Mouse (Mus musculus): ENCODE results near the gene Mcoln2.

Gene Mcoln2

DNA sequence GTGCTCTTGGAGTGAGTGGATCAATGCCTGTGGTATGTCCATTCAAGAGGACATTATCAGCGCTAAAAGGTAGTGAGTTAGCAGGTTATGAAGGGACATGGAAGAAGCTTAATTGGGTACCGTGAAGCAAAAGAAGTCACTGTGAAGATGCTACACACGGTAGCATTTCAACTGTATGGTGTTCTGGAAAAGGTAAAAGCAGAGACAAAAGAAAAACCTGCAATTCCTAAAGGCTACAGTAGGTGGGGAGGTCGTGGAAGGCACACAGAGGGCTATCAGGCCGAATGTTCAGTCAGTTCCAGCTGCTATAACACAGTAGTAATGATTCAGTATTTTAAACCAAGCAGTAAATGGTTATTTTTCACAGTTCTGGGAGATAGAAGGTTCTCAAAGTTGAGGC lies 4.1 kb upstream of the Mcoln2 start:
- DNase-seq (ENCODE audit: low spot score in 2 of 2) = no peak

DNA sequence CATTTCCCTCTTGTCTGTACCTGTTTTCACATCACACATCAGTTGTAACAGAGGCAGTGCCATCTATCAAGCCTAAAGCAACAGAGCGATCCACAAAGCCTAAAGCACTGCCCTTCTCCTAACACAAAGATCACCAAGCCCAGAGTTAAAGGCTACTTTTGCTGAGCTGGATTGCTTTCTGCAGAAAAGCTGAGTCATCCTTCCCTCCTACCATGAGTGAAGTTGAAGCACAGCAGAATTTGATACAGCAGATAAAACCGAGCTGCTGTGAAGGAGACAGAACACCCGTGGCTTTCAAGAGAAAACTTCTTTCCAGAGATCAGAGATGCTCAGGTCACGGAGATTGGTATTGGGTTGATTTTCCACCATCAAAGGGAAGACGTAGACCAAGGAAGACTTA lies 3.5 kb upstream of the Mcoln2 start:
- DNase-seq (ENCODE audit: low spot score in 2 of 2) = no peak

DNA sequence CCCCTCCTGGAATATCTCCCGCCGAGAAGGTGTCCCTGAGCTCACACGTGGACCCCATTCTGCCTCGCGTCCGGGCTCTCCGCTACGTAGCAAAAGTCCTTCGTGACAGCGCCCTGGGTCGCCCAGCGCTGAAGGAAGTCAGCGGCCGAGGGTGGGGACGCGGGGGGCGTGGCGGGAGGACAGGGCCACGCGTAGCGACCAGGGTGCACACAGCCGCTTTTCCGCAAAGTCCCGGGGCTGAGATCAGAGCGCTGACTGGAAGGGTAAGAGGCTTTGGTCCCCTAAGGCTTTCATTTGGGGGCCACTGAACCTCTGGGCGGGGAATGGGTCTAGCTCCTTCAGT lies 396 bp downstream of the Mcoln2 start:
- peak; percentile 27 to 35 for DNase-seq (ENCODE audit: low spot score in 2 of 2)

GRCm38 (mm10) chr3:146150560-146150959 lies 927 bp downstream of the Mcoln2 start:
- DNase-seq (ENCODE audit: low spot score in 2 of 2) = no peak

GRCm38 (mm10) chr3:146151328-146151727 lies 1.7 kb downstream of the Mcoln2 start:
- no peak for DNase-seq (ENCODE audit: low spot score in 2 of 2)

DNA sequence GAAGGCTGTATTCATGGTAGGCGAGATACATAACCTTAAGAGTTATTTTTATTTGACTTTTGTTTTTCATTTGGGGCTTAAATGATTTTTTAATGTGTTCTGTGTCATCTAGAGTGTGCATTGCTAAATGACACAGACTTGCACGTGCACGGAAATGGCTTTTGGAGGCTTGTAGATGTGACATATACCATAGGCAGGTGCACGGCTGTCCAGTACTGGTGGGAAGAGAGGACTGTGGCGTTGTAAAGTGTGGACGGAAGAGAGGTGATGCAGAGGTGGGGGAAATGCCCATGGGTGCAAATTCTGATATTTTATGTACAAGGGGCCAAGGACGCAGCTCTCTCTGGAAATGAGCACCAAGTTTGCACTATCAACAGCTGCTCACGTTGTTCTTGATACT lies 2.1 kb downstream of the Mcoln2 start:
- DNase-seq (ENCODE audit: low spot score in 2 of 2) = no peak

DNA sequence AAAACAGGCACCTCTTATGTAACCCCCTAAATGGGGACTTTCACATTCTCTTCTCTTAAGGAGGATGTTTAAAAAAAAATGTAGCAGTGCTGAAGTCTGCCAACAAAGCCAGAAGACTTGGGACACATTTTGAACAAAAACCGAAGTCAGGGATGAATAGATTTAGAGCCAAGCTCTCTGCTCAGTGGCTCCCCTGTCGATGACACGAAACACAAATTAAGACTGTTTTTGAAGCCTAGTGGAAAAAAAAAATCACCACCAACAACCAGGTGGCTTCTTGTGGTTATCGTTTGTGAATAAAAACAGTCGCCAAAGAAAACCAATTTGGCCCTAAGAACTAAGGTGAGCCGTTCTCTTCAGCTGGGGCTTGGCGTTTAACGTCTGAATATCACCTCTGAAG lies 2.7 kb downstream of the Mcoln2 start:
- DNase-seq (ENCODE audit: low spot score in 2 of 2) = no peak

GRCm38 (mm10) chr3:146152913-146153312 lies 3.3 kb downstream of the Mcoln2 start:
- DNase-seq (ENCODE audit: low spot score in 2 of 2) = no peak

- DNase-seq (ENCODE audit: low spot score in 2 of 2) = no peak
These were observed 4.4 kb downstream of the Mcoln2 start for GRCm38 (mm10) chr3:146153862-146154611.

- no peak for DNase-seq (ENCODE audit: low spot score in 2 of 2)
These were observed 6.3 kb downstream of the Mcoln2 start for GRCm38 (mm10) chr3:146155628-146156576.

DNA sequence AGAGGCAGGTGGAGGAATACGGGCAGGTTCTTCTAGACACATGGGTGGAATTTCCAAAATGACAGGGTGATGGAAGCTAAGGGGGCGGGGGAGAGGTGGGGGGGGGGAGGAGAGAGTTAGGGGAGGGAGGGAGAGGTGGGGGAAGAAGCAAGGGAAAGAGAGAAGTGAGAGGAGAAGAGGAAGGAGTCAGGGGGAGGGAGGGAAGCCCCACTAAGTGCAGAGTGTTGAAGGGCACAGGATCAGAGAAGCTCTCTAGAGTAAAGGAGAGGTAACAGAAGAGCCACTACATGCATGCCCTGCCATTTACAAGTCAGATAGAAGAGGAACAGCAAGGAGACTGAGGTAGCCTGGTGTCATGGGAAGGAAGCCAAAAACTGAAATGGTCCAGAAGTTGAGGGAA lies 7.2 kb downstream of the Mcoln2 start:
- DNase-seq (ENCODE audit: low spot score in 2 of 2) = no peak

DNA sequence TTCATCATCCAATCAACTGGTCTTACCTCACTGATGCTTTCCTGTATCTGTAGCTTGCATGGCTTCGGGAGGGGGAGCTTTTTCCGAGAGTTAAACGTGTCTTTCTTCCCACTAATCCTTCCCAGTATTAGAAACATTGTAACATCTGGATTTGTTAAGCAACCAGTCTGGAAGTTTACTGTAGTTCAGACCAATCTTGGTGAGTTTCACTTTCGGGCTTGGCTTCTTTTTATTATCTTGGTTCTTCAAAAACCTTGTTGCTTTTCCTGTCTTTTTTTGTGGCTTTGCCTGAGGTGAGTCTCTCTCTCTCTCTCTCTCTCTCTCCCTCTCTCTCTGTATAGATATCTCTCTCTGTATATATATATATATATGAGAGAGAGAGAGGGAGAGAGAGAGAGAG lies 8.4 kb downstream of the Mcoln2 start:
- no peak for DNase-seq (ENCODE audit: low spot score in 2 of 2)

DNA sequence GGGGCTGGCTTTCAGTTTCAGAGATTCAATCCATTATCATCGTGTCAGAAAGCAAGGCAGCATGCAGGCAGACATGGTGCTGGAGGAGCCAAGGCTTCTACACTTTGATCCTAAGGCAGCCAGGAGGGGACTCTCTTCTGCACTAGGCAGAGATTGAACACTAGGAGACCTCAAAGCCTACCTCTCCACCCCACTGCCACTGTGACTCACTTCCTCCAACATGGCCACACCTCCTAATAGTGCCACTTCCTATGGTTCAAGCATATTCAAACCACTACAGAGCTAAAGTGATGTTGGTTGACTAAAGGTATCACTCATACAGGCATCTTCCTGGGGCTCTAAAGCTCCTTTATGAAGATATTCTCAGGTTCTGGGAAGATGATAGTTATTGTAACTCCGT lies 9.7 kb downstream of the Mcoln2 start:
- no peak for DNase-seq (ENCODE audit: low spot score in 2 of 2)

GRCm38 (mm10) chr3:146162197-146162596 lies 12.6 kb downstream of the Mcoln2 start:
- DNase-seq (ENCODE audit: low spot score in 2 of 2) = no peak

- DNase-seq (ENCODE audit: low spot score in 2 of 2) = no peak
These were observed 19.7 kb downstream of the Mcoln2 start for GRCm38 (mm10) chr3:146169356-146169755.

DNA sequence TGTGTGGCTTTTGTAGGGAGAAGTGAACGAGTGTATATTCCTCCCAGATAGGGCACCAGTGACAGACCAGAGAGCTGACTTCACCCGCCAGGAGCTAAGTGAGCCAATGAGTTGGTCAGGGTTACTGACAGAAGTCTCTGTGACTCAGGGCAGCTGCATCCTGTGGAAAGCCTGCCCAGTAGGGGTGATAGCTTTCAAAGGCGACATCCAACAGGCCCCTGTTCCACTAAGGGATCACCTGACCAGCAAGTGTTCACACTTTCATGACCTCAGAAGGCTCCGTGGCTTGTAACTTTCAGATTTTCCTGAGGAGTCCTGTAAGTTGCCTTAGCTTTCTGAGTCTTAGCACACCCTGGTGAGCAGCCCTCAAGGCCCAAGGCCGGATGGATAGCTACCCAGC lies 23.4 kb downstream of the Mcoln2 start:
- no peak for DNase-seq (ENCODE audit: low spot score in 2 of 2)

GRCm38 (mm10) chr3:146174215-146174614 lies 24.6 kb downstream of the Mcoln2 start:
- no peak for DNase-seq (ENCODE audit: low spot score in 2 of 2)

- no peak for DNase-seq (ENCODE audit: low spot score in 2 of 2)
These were observed 27.7 kb downstream of the Mcoln2 start for GRCm38 (mm10) chr3:146177295-146177694.

DNA sequence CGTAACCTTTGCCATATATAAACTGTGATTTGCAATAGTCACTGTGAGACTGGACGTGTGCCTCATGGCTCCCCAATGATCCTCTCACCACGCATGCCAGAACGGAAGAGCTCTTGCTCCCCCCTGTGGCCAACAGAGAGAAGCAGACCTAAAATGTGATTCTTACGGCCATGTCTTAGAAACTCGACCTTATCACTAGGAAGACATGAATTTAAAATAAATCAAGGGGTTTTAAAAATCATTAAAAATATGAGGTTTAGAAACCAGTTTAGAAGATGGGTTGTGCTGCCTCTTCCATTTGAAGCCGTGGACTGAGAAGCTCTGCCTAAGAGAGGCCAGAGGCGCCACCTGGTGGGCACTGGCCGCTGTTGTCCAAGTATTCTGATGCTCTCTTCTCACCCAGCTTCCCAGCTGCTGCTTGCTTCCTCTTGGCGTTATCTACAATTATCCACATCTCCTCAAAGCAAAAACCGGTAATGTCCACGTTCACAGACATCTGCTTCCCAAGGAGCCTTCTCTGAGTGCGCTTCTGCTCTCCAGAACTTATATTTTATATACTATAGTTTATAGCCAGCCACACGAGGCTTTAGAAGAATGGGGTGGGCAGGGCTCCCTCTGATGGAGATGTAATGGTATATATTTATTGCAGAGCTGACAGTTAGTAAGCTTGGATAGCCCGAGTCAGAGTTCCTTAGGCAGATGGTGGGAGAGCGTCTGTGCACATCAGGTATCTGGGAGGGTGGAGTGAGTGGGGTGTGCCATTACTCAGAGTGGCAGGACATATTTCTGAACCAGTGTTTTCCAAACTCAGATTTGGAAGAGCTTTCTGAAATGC lies 28.3 kb downstream of the Mcoln2 start:
- DNase-seq (ENCODE audit: low spot score in 2 of 2) = peak; percentile 67 to 74

GRCm38 (mm10) chr3:146180341-146180740 lies 30.7 kb downstream of the Mcoln2 start:
- no peak for DNase-seq (ENCODE audit: low spot score in 2 of 2)

DNA sequence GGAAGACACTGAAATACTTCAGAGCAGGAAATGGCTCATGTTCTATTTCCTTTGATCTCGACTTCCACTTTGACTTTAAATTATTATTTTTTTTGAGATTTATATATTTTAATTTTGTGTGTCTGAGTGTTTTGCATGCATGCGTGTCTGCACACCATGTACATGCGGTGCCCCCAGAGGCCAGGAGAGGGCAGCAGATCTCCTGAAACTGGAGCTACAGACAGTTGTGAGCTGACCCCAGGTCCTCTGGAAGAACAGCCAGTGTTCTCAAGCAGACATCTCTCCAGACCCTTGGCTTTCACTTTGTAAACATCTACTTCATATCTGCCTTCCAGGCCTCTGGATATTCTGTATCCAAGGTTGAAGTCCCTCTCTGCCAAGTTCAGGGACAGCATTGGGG lies 31.4 kb downstream of the Mcoln2 start:
- peak; percentile 28 to 31 for DNase-seq (ENCODE audit: low spot score in 2 of 2)

- peak; percentile 36 to 52 for DNase-seq (ENCODE audit: low spot score in 2 of 2)
These were observed 35.5 kb downstream of the Mcoln2 start for GRCm38 (mm10) chr3:146184992-146185657.

All from urinary bladder, postnatal 36 days (tissue).